Mouse (Mus musculus) CD4-positive, CD25-positive, alpha-beta regulatory T cell, adult 2 months (primary cell): ENCODE measurements around the gene Gas2l1.

Experiments
- DNase-seq: peaks from one replicate; pipeline ENCODE4 v3.0.0-alpha.2; 2012; ENCODE audit warnings: low read depth, low spot score

The Gas2l1 gene

GRCm38 (mm10) chr11:5042645-5043381 is 22.3 kb downstream of the Gas2l1 start:
- DNase-seq = no peak

- no peak for DNase-seq
These were observed 23.9 kb downstream of the Gas2l1 start for GRCm38 (mm10) chr11:5041144-5041780.

- DNase-seq = no peak
These were observed 24.5 kb downstream of the Gas2l1 start for GRCm38 (mm10) chr11:5040585-5040984.

GRCm38 (mm10) chr11:5037146-5037854 is 27.8 kb downstream of the Gas2l1 start:
- no peak for DNase-seq

- no peak for DNase-seq
These were observed 29.7 kb downstream of the Gas2l1 start for GRCm38 (mm10) chr11:5035421-5035820.

GRCm38 (mm10) chr11:5033136-5033535 is 32.0 kb downstream of the Gas2l1 start:
- no peak for DNase-seq

- DNase-seq = no peak
These were observed 32.4 kb downstream of the Gas2l1 start for GRCm38 (mm10) chr11:5032706-5033105.

- DNase-seq = no peak
These were observed 36.9 kb downstream of the Gas2l1 start for GRCm38 (mm10) chr11:5028228-5028627.

GRCm38 (mm10) chr11:5025108-5025507 is 40.0 kb downstream of the Gas2l1 start:
- DNase-seq = no peak

GRCm38 (mm10) chr11:5017506-5017905 is 47.6 kb downstream of the Gas2l1 start:
- no peak for DNase-seq

- DNase-seq = no peak
These were observed 48.8 kb downstream of the Gas2l1 start for GRCm38 (mm10) chr11:5016286-5016685.

GRCm38 (mm10) chr11:5015720-5016119 is 49.4 kb downstream of the Gas2l1 start:
- peak; percentile 44 for DNase-seq

GRCm38 (mm10) chr11:5012213-5012715 is 52.9 kb downstream of the Gas2l1 start:
- DNase-seq = no peak

GRCm38 (mm10) chr11:5011480-5011879 is 53.6 kb downstream of the Gas2l1 start:
- no peak for DNase-seq

- no peak for DNase-seq
These were observed 54.9 kb downstream of the Gas2l1 start for GRCm38 (mm10) chr11:5010205-5010604.

GRCm38 (mm10) chr11:5009354-5010074 is 55.6 kb downstream of the Gas2l1 start:
- DNase-seq = no peak

GRCm38 (mm10) chr11:5008867-5009266 is 56.3 kb downstream of the Gas2l1 start:
- DNase-seq = no peak

GRCm38 (mm10) chr11:5007186-5007585 is 57.9 kb downstream of the Gas2l1 start:
- no peak for DNase-seq

- DNase-seq = no peak
These were observed 59.6 kb downstream of the Gas2l1 start for GRCm38 (mm10) chr11:5005528-5005927.
